Mouse (Mus musculus) testis, postnatal 10 days (tissue): ENCODE measurements at regions not wholly inside any gene's neighbourhood (a gene's known extent, or its start where the extent isn't known, plus 50 kb on each side); places are given as distances from the start of the nearest gene placed in this dataset.

Experiments
- DNase-seq: peaks from one replicate; pipeline ENCODE4 v3.0.0; 2021; ENCODE audit warnings: low spot score

- no peak for DNase-seq
These were observed 65.7 kb upstream of the Acsl4 start for GRCm38 (mm10) chrX:142456022-142456421.

- no peak for DNase-seq
These were observed 73.8 kb upstream of the Acsl4 start for GRCm38 (mm10) chrX:142464174-142464573.

GRCm38 (mm10) chrX:142464756-142465155 is 74.4 kb upstream of the Acsl4 start:
- DNase-seq, result no peak

- no peak for DNase-seq
These were observed 77.5 kb upstream of the Acsl4 start for GRCm38 (mm10) chrX:142467850-142468256.

GRCm38 (mm10) chrX:142468388-142468787 is 78.1 kb upstream of the Acsl4 start:
- DNase-seq, result no peak

GRCm38 (mm10) chrX:142469048-142469634 is 78.8 kb upstream of the Acsl4 start:
- no peak for DNase-seq

- no peak for DNase-seq
These were observed 79.7 kb upstream of the Acsl4 start for GRCm38 (mm10) chrX:142470083-142470482.

GRCm38 (mm10) chrX:142481203-142481815 is 91.0 kb upstream of the Acsl4 start:
- DNase-seq, result no peak

GRCm38 (mm10) chrX:142488078-142488477 is 97.7 kb upstream of the Acsl4 start:
- no peak for DNase-seq

GRCm38 (mm10) chrX:142490093-142490717 is 99.9 kb upstream of the Acsl4 start:
- DNase-seq, result no peak

GRCm38 (mm10) chrX:142501094-142501493 is 110.8 kb upstream of the Acsl4 start:
- DNase-seq, result no peak

GRCm38 (mm10) chrX:142504962-142505361 is 114.6 kb upstream of the Acsl4 start:
- no peak for DNase-seq

- DNase-seq, result no peak
These were observed 117.1 kb upstream of the Acsl4 start for GRCm38 (mm10) chrX:142507475-142507874.

GRCm38 (mm10) chrX:142516406-142517131 is 126.2 kb upstream of the Acsl4 start:
- DNase-seq, result no peak

GRCm38 (mm10) chrX:142517205-142517604 is 126.9 kb upstream of the Acsl4 start:
- DNase-seq, result no peak

- no peak for DNase-seq
These were observed 130.7 kb upstream of the Acsl4 start for GRCm38 (mm10) chrX:142521063-142521462.

GRCm38 (mm10) chrX:142526953-142527352 is 136.6 kb upstream of the Acsl4 start:
- peak; percentile 45 for DNase-seq

GRCm38 (mm10) chrX:142529892-142530291 is 139.6 kb upstream of the Acsl4 start:
- no peak for DNase-seq

GRCm38 (mm10) chrX:142534780-142535179 is 144.4 kb upstream of the Acsl4 start:
- DNase-seq, result no peak

- no peak for DNase-seq
These were observed 145.2 kb upstream of the Acsl4 start for GRCm38 (mm10) chrX:142535540-142535939.

- DNase-seq, result no peak
These were observed 145.3 kb upstream of the Tmem164 start for GRCm38 (mm10) chrX:142535954-142536353.

- no peak for DNase-seq
These were observed 143.8 kb upstream of the Tmem164 start for GRCm38 (mm10) chrX:142537259-142537963.
